Mouse (Mus musculus): ENCODE results near the gene Tmem132b. TPM values are rescaled to one million over a fixed set of nuclear protein-coding genes. Genes with fewer than 3 reads are reported as not detected.

Gene Tmem132b
- polyA plus RNA-seq, 1 experiment from 2014 or later: 0.32 TPM

- Histone ChIP-seq H3K4me2 (no peak overlapping the region), H3K4me3 (replicated peaks) (no peak overlapping the region), H3K36me3 (peaks cover 44% of the 10 kb centered on the region), H3K4me1 (no peaks in the 10 kb centered on the region), H3K27ac (no peak overlapping the region), H3K9me3 (replicated peaks) (no peaks in the 10 kb centered on the region), H3K27me3 (no peaks in the 10 kb centered on the region), H3K9ac (no peak overlapping the region)
- ATAC-seq (replicated peaks; ENCODE audit: low FRiP score): no peak
- WGBS: 88% methylated on average over 10 of the region's 10 CpGs
Observed at GRCm38 (mm10) chr5:125495655-125496054, 35.9 kb upstream of the Tmem132b start.

GRCm38 (mm10) chr5:125497821-125498600 is 33.6 kb upstream of the Tmem132b start:
- H3K36me3 ChIP-seq: peaks cover 23% of the 10 kb centered on the region
- no peak overlapping the region for H3K4me3 ChIP-seq (replicated peaks)
- no peaks in the 10 kb centered on the region for H3K27me3 ChIP-seq
- H3K27ac ChIP-seq: no peak overlapping the region
- no peaks in the 10 kb centered on the region for H3K9me3 ChIP-seq (replicated peaks)
- H3K4me2 ChIP-seq: no peak overlapping the region
- H3K9ac ChIP-seq: no peak overlapping the region
- H3K4me1 ChIP-seq: no peaks in the 10 kb centered on the region
- no peak; the same call in 1 of the 2 replicates for ATAC-seq (replicated peaks; ENCODE audit: low FRiP score)
- WGBS: 70% methylated on average over 12 of the region's 12 CpGs

- Histone ChIP-seq H3K4me2 (no peak overlapping the region), H3K4me3 (replicated peaks) (no peak overlapping the region), H3K36me3 (peaks cover 22% of the 10 kb centered on the region), H3K9me3 (replicated peaks) (no peaks in the 10 kb centered on the region), H3K27me3 (no peaks in the 10 kb centered on the region), H3K9ac (no peak overlapping the region), H3K4me1 (peaks cover 14% of the 10 kb centered on the region), H3K27ac (no peak overlapping the region)
- 88% methylated on average over 6 of the region's 6 CpGs for WGBS
- no peak for ATAC-seq (replicated peaks; ENCODE audit: low FRiP score)
Observed at GRCm38 (mm10) chr5:125501505-125501904, 30.1 kb upstream of the Tmem132b start.

GRCm38 (mm10) chr5:125502186-125502585 is 29.4 kb upstream of the Tmem132b start:
- 48% methylated on average over 3 of the region's 3 CpGs for WGBS
- no peak for ATAC-seq (replicated peaks; ENCODE audit: low FRiP score)
- H3K4me1 ChIP-seq: peaks cover 18% of the 10 kb centered on the region

GRCm38 (mm10) chr5:125503628-125504027 is 27.9 kb upstream of the Tmem132b start:
- no peaks in the 10 kb centered on the region for H3K27me3 ChIP-seq
- no peak overlapping the region for H3K27ac ChIP-seq
- H3K9me3 ChIP-seq (replicated peaks): no peaks in the 10 kb centered on the region
- peaks cover 18% of the 10 kb centered on the region for H3K4me1 ChIP-seq
- WGBS: 94% methylated on average over 6 of the region's 6 CpGs
- no peak overlapping the region for H3K9ac ChIP-seq
- ATAC-seq (replicated peaks; ENCODE audit: low FRiP score): no peak
- no peak overlapping the region for H3K4me3 ChIP-seq (replicated peaks)
- peaks cover 38% of the 10 kb centered on the region for H3K36me3 ChIP-seq
- H3K4me2 ChIP-seq: no peak overlapping the region

More at GRCm38 (mm10) chr5:125502186-125502585, 29.4 kb upstream of the Tmem132b start:
- Histone ChIP-seq H3K9me3 (replicated peaks) (no peaks in the 10 kb centered on the region), H3K4me3 (replicated peaks) (no peak overlapping the region), H3K4me2 (no peak overlapping the region), H3K27me3 (no peaks in the 10 kb centered on the region), H3K36me3 (peaks cover 26% of the 10 kb centered on the region), H3K27ac (no peak overlapping the region), H3K9ac (no peak overlapping the region)

- Histone ChIP-seq H3K4me1 (peaks cover 18% of the 10 kb centered on the region), H3K36me3 (peaks cover 48% of the 10 kb centered on the region), H3K27me3 (no peaks in the 10 kb centered on the region), H3K4me2 (no peak overlapping the region), H3K9me3 (replicated peaks) (no peaks in the 10 kb centered on the region), H3K4me3 (replicated peaks) (no peak overlapping the region), H3K27ac (peak overlapping the region; percentile 71), H3K9ac (no peak overlapping the region)
- no peak for ATAC-seq (replicated peaks; ENCODE audit: low FRiP score)
- WGBS: 37% methylated on average over 11 of the region's 11 CpGs
Observed at GRCm38 (mm10) chr5:125504692-125505091, 26.9 kb upstream of the Tmem132b start.

GRCm38 (mm10) chr5:125505968-125506367 is 25.6 kb upstream of the Tmem132b start:
- H3K36me3 ChIP-seq: peaks cover 53% of the 10 kb centered on the region
- WGBS: 70% methylated on average over 15 of the region's 15 CpGs

GRCm38 (mm10) chr5:125507582-125507981 is 24.0 kb upstream of the Tmem132b start:
- H3K9me3 ChIP-seq (replicated peaks): no peaks in the 10 kb centered on the region
- no peak for ATAC-seq (replicated peaks; ENCODE audit: low FRiP score)
- peaks cover 18% of the 10 kb centered on the region for H3K4me1 ChIP-seq
- H3K4me3 ChIP-seq (replicated peaks): no peak overlapping the region
- no peak overlapping the region for H3K4me2 ChIP-seq
- no peak overlapping the region for H3K27ac ChIP-seq
- 90% methylated on average over 9 of the region's 9 CpGs for WGBS
- H3K27me3 ChIP-seq: no peaks in the 10 kb centered on the region
- H3K36me3 ChIP-seq: peaks cover 69% of the 10 kb centered on the region
- H3K9ac ChIP-seq: no peak overlapping the region

More at GRCm38 (mm10) chr5:125505968-125506367, 25.6 kb upstream of the Tmem132b start:
- Histone ChIP-seq H3K4me2 (no peak overlapping the region), H3K4me3 (replicated peaks) (no peak overlapping the region), H3K4me1 (peaks cover 18% of the 10 kb centered on the region), H3K9me3 (replicated peaks) (no peaks in the 10 kb centered on the region), H3K27ac (peak overlapping the region; percentile 5; the same call in 1 of the 2 replicates), H3K27me3 (no peaks in the 10 kb centered on the region), H3K9ac (no peak overlapping the region)
- ATAC-seq (replicated peaks; ENCODE audit: low FRiP score): no peak

- peaks cover 18% of the 10 kb centered on the region for H3K4me1 ChIP-seq
- H3K27ac ChIP-seq: no peak overlapping the region
- no peaks in the 10 kb centered on the region for H3K9me3 ChIP-seq (replicated peaks)
- no peak overlapping the region for H3K4me3 ChIP-seq (replicated peaks)
- 91% methylated on average over 10 of the region's 10 CpGs for WGBS
- no peak for ATAC-seq (replicated peaks; ENCODE audit: low FRiP score)
- no peaks in the 10 kb centered on the region for H3K27me3 ChIP-seq
- no peak overlapping the region for H3K9ac ChIP-seq
- peaks cover 74% of the 10 kb centered on the region for H3K36me3 ChIP-seq
- H3K4me2 ChIP-seq: no peak overlapping the region
Observed at GRCm38 (mm10) chr5:125508006-125508405, 23.6 kb upstream of the Tmem132b start.

GRCm38 (mm10) chr5:125509541-125509940 is 22.0 kb upstream of the Tmem132b start:
- 52% methylated on average over 5 of the region's 5 CpGs for WGBS
- Histone ChIP-seq H3K27ac (no peak overlapping the region), H3K36me3 (peaks cover 79% of the 10 kb centered on the region), H3K4me2 (no peak overlapping the region), H3K27me3 (no peaks in the 10 kb centered on the region), H3K4me3 (replicated peaks) (no peak overlapping the region), H3K9ac (no peak overlapping the region), H3K9me3 (replicated peaks) (no peaks in the 10 kb centered on the region), H3K4me1 (peaks cover 15% of the 10 kb centered on the region)
- no peak for ATAC-seq (replicated peaks; ENCODE audit: low FRiP score)

GRCm38 (mm10) chr5:125515006-125515405 is 16.6 kb upstream of the Tmem132b start:
- no peak overlapping the region for H3K27ac ChIP-seq
- 92% methylated on average over 12 of the region's 12 CpGs for WGBS
- H3K36me3 ChIP-seq: peaks cover 76% of the 10 kb centered on the region
- no peaks in the 10 kb centered on the region for H3K27me3 ChIP-seq
- H3K9me3 ChIP-seq (replicated peaks): no peaks in the 10 kb centered on the region
- no peak overlapping the region for H3K9ac ChIP-seq
- H3K4me2 ChIP-seq: no peak overlapping the region
- H3K4me3 ChIP-seq (replicated peaks): no peak overlapping the region
- no peak for ATAC-seq (replicated peaks; ENCODE audit: low FRiP score)
- H3K4me1 ChIP-seq: no peaks in the 10 kb centered on the region

- whole genome bisulfite sequencing: 62% methylated on average over 5 of the region's 5 CpGs
- no peak overlapping the region for H3K9ac ChIP-seq
- no peaks in the 10 kb centered on the region for H3K27me3 ChIP-seq
- no peaks in the 10 kb centered on the region for H3K4me1 ChIP-seq
- H3K9me3 ChIP-seq (replicated peaks): no peaks in the 10 kb centered on the region
- no peak overlapping the region for H3K4me2 ChIP-seq
- H3K36me3 ChIP-seq: peaks cover 40% of the 10 kb centered on the region
- H3K4me3 ChIP-seq (replicated peaks): no peak overlapping the region
- no peak for ATAC-seq (replicated peaks; ENCODE audit: low FRiP score)
- H3K27ac ChIP-seq: no peak overlapping the region
Observed at GRCm38 (mm10) chr5:125518640-125519039, 12.9 kb upstream of the Tmem132b start.
